ENCODE assay signal across 11 mouse cellular contexts in genomic region chr7:80060012-80060778, GRCm38 (mm10). TPM values are rescaled to one million over a fixed set of nuclear protein-coding genes. Genes with fewer than 3 reads are reported as not detected.
DNase-seq lines count a peak whose midpoint lies in the region; ATAC-seq lines count a peak whose summit lies in the region.
"Had no signal": no experiment of that assay in that cellular context is flagged by ENCODE, and none has a peak within 500 bp of the region (broad histone marks: within the 10 kb centered on the region; RNA-seq: fewer than 3 reads in every experiment).

No protein-coding gene starts in this region.

- H3K9me3 ChIP-seq in forebrain, embryonic 10.5 days = no peaks in the 10 kb centered on the region
- no peaks in the 10 kb centered on the region for H3K9me3 ChIP-seq in forebrain, embryonic 11.5 days (ENCODE audit: control insufficient read depth, low read length)
- H3K9me3 ChIP-seq in limb, embryonic 15.5 days = no peaks in the 10 kb centered on the region
- H3K9me3 ChIP-seq: neural tube, embryonic 12.5 days had no signal

- ATAC-seq in forebrain, embryonic 11.5 days (replicated peaks; ENCODE audit: low FRiP score) = no peak
- no peak for ATAC-seq in limb, embryonic 15.5 days (ENCODE audit: insufficient number of reproducible peaks, low FRiP score, low TSS enrichment, low read depth)
- ATAC-seq in megakaryocyte progenitor cell, adult 5-6 weeks (replicated peaks; ENCODE audit: poor library complexity) = no peak
- ATAC-seq: hindbrain, postnatal 0 days had no signal

- no peak overlapping the region for H3K9ac ChIP-seq in forebrain, embryonic 11.5 days (ENCODE audit: low read length)
- H3K9ac ChIP-seq in limb, embryonic 15.5 days = no peak overlapping the region
- H3K9ac ChIP-seq: neural tube, embryonic 12.5 days had no signal

- H3K27ac ChIP-seq in forebrain, embryonic 10.5 days = peak overlapping the region; percentile 80; the same call in 1 of the 2 replicates
- no peak overlapping the region for H3K27ac ChIP-seq in forebrain, embryonic 11.5 days (ENCODE audit: low read depth, low read length)
- H3K27ac ChIP-seq in limb, embryonic 15.5 days = peak overlapping the region; percentile 73; the same call in 1 of the 2 replicates
- H3K27ac ChIP-seq: hindbrain, postnatal 0 days; neural tube, embryonic 12.5 days had no signal

- DNase-seq in forebrain, embryonic 10.5 days (ENCODE audit: extremely low spot score, low spot score) = no peak
- DNase-seq in forebrain, embryonic 11.5 days (ENCODE audit: low spot score) = no peak
- DNase-seq in gastrocnemius, postnatal 14 days = peak; percentile 46
- peak; percentile 49 for DNase-seq in heart, postnatal 25 days (ENCODE audit: low spot score)
- no peak for DNase-seq in natural killer cell, adult 2 months (ENCODE audit: low spot score in 2 of 2)
- DNase-seq in adrenal gland, postnatal 4 days (ENCODE audit: low spot score in 2 of 2) = no peak

- intact Hi-C loops in gastrocnemius, postnatal 14 days (cut with DNase I; ENCODE audit: low total_unique reads) = no loop called here
- intact Hi-C loops in heart, postnatal 25 days (cut with DNase I) = loop anchor here (2.0 kb wide), 1 partner anchor 15 kb away; no protein-coding TSS in a partner anchor

- peaks cover 15% of the 10 kb centered on the region; the same call in 1 of the 2 replicates for H3K36me3 ChIP-seq in forebrain, embryonic 10.5 days (replicated peaks)
- H3K36me3 ChIP-seq in forebrain, embryonic 11.5 days (ENCODE audit: control insufficient read depth, insufficient read depth, low read length) = no peaks in the 10 kb centered on the region
- no peaks in the 10 kb centered on the region for H3K36me3 ChIP-seq in limb, embryonic 15.5 days
- H3K36me3 ChIP-seq: neural tube, embryonic 12.5 days had no signal

- 88% methylated on average over 10 of the region's 10 CpGs for WGBS in forebrain, embryonic 10.5 days
- WGBS in forebrain, embryonic 11.5 days = 84% methylated on average over 10 of the region's 10 CpGs
- WGBS in limb, embryonic 15.5 days = 77% methylated on average over 10 of the region's 10 CpGs

- peaks cover 97% of the 10 kb centered on the region for H3K4me1 ChIP-seq in forebrain, embryonic 10.5 days
- H3K4me1 ChIP-seq in forebrain, embryonic 11.5 days (replicated peaks; ENCODE audit: control insufficient read depth, insufficient read depth, low read length) = peaks cover 30% of the 10 kb centered on the region
- peaks cover 36% of the 10 kb centered on the region for H3K4me1 ChIP-seq in limb, embryonic 15.5 days

- no peak overlapping the region for H3K4me2 ChIP-seq in forebrain, embryonic 11.5 days (ENCODE audit: low read depth, low read length, severe bottlenecking)
- no peak overlapping the region for H3K4me2 ChIP-seq in limb, embryonic 15.5 days
- H3K4me2 ChIP-seq: neural tube, embryonic 12.5 days had no signal

- no peaks in the 10 kb centered on the region for H3K27me3 ChIP-seq in forebrain, embryonic 10.5 days (ENCODE audit: poor library complexity, severe bottlenecking)
- no peaks in the 10 kb centered on the region for H3K27me3 ChIP-seq in forebrain, embryonic 11.5 days (ENCODE audit: control insufficient read depth, insufficient read depth, low read length)
- no peaks in the 10 kb centered on the region for H3K27me3 ChIP-seq in limb, embryonic 15.5 days
- H3K27me3 ChIP-seq: neural tube, embryonic 12.5 days had no signal

- no peak overlapping the region for H3K4me3 ChIP-seq in forebrain, embryonic 10.5 days
- no peak overlapping the region for H3K4me3 ChIP-seq in forebrain, embryonic 11.5 days (ENCODE audit: low read depth, low read length)
- no peak overlapping the region for H3K4me3 ChIP-seq in limb, embryonic 15.5 days
- H3K4me3 ChIP-seq: erythroblast, embryonic 14.5 days; neural tube, embryonic 12.5 days had no signal

RNA-seq across cellular contexts. Expression of gene Zfp710, which starts 35.6 kb away (rescaled TPM):
- polyA plus RNA-seq in forebrain, embryonic 10.5 days (2016; fragmentation: Nextera tagmentation; extraction: Ambion mirVana) = 33.3 and 33.4 TPM in 2 replicates
- polyA plus RNA-seq in forebrain, embryonic 11.5 days (2014; fragmentation: Nextera tagmentation; extraction: Ambion mirVana) = 27.9 and 33.0 TPM in 2 replicates
- 10 to 100 TPM; 14.1 to 15.5 TPM for total RNA-seq in gastrocnemius, postnatal 14 days (2021)
- total RNA-seq in heart, postnatal 25 days (2021) = 10 to 100 TPM; 27.7 to 29.9 TPM
- 16.9 and 18.9 TPM in 2 replicates for polyA plus RNA-seq in limb, embryonic 15.5 days (2015; fragmentation: Nextera tagmentation; extraction: Ambion mirVana)
- total RNA-seq in adrenal gland, postnatal 4 days (2021) = 10 to 100 TPM; 25.2 to 25.5 TPM
- 18.9 and 19.3 TPM in 2 replicates for total RNA-seq in megakaryocyte progenitor cell, adult 5-6 weeks (2015)
- total RNA-seq in megakaryocyte progenitor cell, adult 5-6 weeks (2017) = 22.7 and 23.6 TPM in 2 replicates

RNA-seq across cellular contexts. Expression of gene Idh2, which starts 55.0 kb away (rescaled TPM):
- polyA plus RNA-seq in forebrain, embryonic 10.5 days (2016; fragmentation: Nextera tagmentation; extraction: Ambion mirVana) = 462 and 476 TPM in 2 replicates
- polyA plus RNA-seq in forebrain, embryonic 11.5 days (2014; fragmentation: Nextera tagmentation; extraction: Ambion mirVana) = 403 and 425 TPM in 2 replicates
- total RNA-seq in gastrocnemius, postnatal 14 days (2021) = 100 to 1,000 TPM; 179 to 214 TPM
- total RNA-seq in heart, postnatal 25 days (2021) = 1,000 to 10,000 TPM; 1,585 to 1,668 TPM
- 546 and 644 TPM in 2 replicates for polyA plus RNA-seq in limb, embryonic 15.5 days (2015; fragmentation: Nextera tagmentation; extraction: Ambion mirVana)
- total RNA-seq in adrenal gland, postnatal 4 days (2021) = 100 to 1,000 TPM; 275 to 289 TPM
- total RNA-seq in megakaryocyte progenitor cell, adult 5-6 weeks (2015) = 267 and 274 TPM in 2 replicates
- total RNA-seq in megakaryocyte progenitor cell, adult 5-6 weeks (2017) = 276 and 284 TPM in 2 replicates

Comparison
In these comparisons a context has a peak if more than half of its experiments do, and no peak if none do; other contexts are left out.
1. DNase-seq: peak in gastrocnemius, postnatal 14 days (single experiment) and heart, postnatal 25 days (single experiment); none in forebrain, embryonic 10.5 days (single experiment), forebrain, embryonic 11.5 days (single experiment), natural killer cell, adult 2 months (0 of 2) and adrenal gland, postnatal 4 days (0 of 2).
2. RNA of gene Idh2, which starts 55.0 kb away (total RNA-seq): 1,585 to 1,668 TPM in heart, postnatal 25 days; 275 to 289 TPM in adrenal gland, postnatal 4 days, 267 to 284 TPM in megakaryocyte progenitor cell, adult 5-6 weeks and 179 to 214 TPM in gastrocnemius, postnatal 14 days; every median in the first group is over 4 times any median in the second.